Mouse (Mus musculus) T-helper 17 cell (primary cell): ENCODE data around the gene Cd300lf.

Experiments
- in situ Hi-C, 2 experiments: fragments of 300-600 bp; cut with MboI, MseI; formaldehyde crosslinking; loops; 1 replicate in 1 of 2; 2 replicates in 1 of 2; pipeline ENCODE4 v1.15.1; 2025; ENCODE audit warnings: high pct_unique_total_duplicates in 2 of 2

Gene Cd300lf

DNA sequence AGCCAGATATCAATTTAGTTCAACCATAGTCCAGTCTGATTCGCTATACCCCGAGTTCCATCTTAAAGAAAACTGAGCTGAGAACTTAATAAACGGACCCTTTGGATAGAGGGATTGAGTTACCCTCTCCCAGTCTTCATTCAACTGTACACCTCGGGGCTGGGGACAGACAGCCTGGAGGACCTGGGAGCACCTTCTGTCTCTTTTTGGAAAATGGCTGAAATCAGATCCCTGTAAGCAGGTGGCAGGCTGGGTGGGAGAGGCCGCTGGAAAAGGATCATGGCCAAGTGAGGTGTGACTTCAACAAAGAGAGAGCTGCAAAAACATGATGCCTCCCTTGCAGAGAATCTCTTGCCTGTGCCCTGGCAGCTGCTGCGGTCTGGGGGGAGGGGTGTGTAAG is 51.6 kb downstream of the Cd300lf start:
- in situ Hi-C loops, result loop anchor here in 1 of 2 experiments (5.0 to 10.0 kb wide), 2 partner anchors 70 to 103 kb away; partner anchors contain the start of genes Nat9 and Tmem104

DNA sequence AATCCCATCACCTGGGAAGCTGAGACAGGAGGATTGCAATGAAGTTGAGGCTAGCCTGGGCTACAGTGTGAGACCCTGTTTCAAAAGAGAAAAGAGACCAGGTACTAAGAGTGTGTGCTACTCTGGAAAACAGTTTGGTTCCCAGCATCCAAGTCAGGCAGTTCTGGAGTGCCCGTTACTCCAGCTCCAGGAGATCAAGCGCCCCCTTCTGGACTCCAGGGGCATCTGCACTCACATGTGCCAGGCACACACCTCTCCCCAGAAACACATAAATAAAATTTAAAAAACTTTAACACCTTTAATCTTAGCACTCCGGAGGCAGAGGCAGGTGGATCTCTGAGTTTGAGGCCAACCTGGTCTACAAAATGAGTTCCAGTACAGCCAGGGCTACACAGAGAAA is 52.4 kb downstream of the Cd300lf start:
- in situ Hi-C loops, result loop anchor here in 1 of 2 experiments (5.0 to 10.0 kb wide), 2 partner anchors 71 to 103 kb away; partner anchors contain the start of genes Nat9 and Tmem104

DNA sequence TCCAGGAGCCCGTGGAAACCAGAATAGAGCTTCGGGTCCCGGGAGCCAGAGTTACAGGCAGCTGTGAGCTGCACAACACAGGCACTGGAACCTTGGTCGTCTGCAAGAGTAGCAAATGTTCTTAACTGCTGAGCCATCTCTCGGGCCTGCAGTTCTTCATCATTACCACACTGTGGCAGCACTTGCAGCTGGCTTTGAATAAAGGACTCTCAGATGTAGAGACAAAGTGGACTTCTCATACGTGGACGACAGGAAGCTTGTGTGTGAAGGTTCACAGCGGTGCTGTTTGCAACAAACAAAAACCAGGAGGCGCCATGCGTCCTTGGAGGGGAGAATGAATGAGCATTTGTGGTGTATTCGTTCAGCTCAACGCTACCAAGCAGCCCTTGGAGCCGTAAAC is 52.9 kb downstream of the Cd300lf start:
- in situ Hi-C loops, result loop anchor here in 1 of 2 experiments (5.0 to 10.0 kb wide), 2 partner anchors 71 to 104 kb away; partner anchors contain the start of genes Nat9 and Tmem104

DNA sequence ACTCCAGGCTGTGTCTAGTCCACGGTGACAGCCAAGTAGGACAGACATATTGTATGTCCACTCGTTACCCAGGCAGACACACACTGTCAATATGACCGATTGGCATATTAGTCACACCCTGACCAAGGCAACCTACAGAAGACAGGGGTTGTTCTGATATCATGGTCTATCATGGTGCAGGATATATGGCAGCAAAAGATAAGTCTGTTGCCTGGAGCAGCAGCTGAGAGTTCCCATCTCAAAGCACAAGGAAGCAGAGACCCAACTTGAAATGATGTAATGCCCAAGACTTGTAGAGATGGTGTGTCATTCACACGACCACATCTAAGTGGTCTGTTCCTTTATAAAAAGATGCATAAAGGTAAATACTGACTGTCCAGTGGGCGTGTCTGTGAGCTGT is 55.1 kb downstream of the Cd300lf start:
- in situ Hi-C loops, result no loop called here

DNA sequence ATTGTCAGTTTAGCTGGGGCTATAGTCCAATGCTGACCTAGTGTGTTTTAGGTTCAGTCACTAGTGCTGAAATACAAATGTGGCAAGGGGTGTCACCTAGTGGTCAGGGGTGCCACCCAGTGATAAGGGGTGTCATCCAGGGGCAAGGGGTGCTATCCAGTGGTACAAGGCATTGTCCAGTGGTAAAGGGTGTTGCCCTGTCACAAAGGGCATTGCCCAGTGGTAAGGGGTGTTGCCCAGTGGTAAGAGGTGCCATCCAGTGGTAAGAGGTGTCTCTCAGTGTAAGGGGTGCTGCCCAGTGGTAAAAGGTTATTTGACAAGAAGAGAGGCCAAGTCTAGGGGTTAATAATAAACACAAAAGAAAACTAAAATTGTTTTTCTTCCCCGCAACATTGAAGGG is 56.4 kb downstream of the Cd300lf start:
- in situ Hi-C loops, result no loop called here

DNA sequence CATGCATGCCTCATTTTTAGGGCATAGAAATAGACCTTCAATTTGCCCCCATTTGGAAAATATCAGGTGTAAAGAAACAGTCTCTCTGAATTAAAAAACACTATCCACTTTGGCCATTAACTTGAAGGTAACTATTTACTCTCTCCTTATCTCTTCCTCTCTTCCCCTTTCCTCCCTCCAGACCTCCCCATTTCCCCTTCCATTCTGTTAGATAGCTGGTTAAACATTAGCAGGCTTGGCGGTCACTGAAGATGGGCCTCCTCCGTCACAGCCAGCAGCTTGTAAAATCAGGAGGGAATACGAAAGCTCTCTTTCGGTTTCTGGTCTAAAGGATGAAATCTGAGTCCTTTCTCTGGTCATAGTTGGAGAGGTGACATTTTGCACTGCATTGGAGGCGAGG is 57.9 kb downstream of the Cd300lf start:
- in situ Hi-C loops, result no loop called here

DNA sequence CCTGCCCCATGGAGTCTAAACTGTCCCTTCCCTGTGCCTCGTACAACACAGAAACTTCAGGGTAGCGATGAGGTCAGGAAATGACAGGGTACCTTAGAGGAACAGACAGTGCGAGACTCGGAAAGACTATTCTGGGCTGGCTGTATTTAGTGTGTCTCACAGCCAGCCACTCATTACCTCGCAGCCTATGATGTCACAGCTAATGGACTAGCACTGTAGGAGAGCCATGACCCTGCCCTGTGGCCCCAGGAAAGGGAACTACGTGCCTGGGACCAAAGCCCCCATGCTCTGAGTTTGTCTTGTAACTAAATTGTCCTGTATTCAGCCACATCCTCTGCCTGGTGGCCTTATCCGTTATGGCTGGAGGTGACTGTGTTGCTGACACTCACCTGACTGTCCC is 58.4 kb downstream of the Cd300lf start:
- in situ Hi-C loops, result no loop called here

DNA sequence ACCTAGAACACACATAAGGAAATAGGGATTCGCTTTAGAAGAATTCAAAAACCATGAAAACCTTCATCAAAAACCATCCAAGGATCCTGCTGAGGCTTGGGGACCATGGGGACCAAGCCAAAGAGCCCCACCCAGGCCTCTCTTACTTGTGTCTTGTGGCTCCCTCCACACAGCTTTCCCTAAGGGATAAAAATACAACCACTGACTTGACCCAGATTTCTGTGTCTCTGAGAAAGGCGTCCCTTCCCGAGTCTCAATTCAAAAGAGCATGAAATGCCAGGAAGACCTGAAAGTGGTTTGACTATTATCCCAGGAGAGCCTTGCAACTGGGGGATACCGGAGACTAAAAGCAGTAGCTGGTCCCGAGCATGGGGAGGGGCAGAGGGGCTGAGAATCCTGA is 60.8 kb downstream of the Cd300lf start:
- in situ Hi-C loops, result no loop called here

DNA sequence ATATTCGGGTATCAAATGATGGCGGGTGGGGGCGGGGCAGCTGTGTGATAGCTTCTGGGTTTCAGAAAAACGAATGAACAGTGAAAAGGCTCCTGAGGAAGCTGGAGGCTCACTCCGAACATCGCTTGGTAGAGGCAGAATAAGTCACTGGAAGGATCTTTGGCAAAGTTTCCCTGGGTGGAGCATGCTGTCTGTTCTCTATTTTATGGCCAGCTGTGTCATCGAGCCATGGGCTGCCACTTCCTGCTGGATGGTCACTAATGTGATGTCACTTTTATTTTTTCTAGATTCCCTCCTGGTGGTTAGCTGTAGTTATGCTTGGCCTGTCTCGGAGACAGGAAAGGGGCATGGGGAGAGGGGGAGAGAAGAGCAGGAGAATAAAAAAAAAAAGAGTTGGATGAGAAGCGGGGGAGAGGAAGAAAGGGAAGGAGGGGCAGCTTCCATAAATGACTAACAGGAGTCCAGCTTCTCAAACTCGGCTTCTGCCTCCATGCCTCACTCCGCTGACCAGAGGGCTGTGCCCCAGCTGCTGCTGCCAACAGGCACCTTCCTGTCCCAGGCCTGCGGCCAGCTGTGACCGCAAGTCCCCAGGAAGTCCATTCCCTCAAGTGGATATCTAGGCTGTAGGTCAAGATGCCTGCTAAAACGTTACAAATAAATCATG is 62.0 kb downstream of the Cd300lf start:
- in situ Hi-C loops, result no loop called here

DNA sequence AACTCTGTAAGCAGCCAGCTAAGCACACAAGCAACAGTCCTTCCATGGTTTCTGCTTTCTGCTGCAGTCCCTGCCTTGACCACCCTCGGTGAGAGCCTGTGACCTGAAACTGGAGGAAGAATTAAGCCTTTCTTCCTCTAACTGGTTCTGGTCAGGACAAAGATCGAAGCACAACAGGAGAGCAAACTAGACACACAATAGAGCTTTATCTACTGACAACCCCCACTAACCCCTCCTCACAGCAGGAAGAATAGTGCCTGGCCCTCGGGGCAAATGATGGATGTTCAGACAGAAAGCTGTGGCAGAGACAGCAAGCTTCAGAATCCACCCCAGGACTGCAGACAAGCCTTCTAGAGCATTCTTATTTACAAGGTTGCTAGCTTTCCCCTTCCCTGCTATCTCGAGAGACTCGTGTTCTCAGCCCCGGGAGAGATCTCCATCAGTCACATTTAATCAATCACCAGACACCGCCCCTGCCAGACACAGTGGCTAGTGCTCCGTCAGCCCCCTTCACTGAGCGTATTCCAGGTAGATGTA is 62.7 kb downstream of the Cd300lf start:
- in situ Hi-C loops, result no loop called here

DNA sequence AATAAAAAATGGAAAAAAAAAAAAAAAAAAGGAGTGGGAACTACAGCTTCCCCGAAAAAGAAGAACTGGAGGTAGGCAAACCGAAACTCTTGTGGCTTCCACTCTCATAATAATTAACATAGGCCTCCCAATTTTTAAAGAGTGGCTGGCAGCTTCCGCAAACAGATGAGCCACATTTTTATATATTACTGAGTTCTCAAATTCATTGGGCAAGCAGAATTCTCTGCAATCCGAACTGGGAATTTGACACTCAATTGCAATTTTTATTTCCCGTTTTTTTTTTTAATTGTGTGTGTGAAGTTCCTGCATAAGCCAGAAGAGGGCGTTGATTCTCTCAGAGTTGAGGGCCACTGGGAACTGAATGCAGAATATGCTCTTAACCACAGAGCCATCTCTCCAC is 67.0 kb downstream of the Cd300lf start:
- in situ Hi-C loops, result no loop called here
